Mouse (Mus musculus) heart, postnatal 10 days (tissue): Measurements from ENCODE around the gene Stk39. TPM values are rescaled to one million over a fixed set of nuclear protein-coding genes. Genes with fewer than 3 reads are reported as not detected.

ENCODE experiments used
- DNase-seq, 2 experiments: peaks; one replicate each; pipeline ENCODE4 v3.0.0; 2021
- intact Hi-C: fragments of 180-260 bp; cut with DNase I; formaldehyde crosslinking; loops from one replicate; pipeline ENCODE4 v1.15.1; 2025
- total RNA-seq, 2 experiments: library from RNA; stranded (reverse); gene quantifications; 2 replicates each; pipeline ENCODE4 v1.2.3; 2021

Stk39 gene
- total RNA-seq, 2 experiments from 2014 or later = 111 to 145 TPM

DNA sequence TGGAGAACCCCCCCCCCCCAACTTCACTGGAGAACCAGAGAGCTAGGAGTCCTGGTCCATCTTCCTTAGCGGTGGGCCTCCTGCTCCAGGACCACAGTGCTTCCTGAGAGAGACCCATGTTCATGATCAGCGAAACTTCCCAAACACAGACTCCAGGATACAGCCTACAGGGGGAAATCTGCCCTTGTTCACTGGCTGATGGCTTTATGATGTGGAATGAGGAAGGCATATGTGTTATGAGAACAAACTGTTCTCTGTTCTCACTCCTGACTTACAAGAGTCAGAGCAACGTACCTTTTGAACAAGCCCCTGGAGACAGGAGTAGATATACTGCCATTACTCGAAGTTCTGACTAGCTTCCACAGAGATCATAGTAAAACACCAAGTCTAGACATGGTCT is 42.6 kb downstream of the Stk39 start:
- DNase-seq = no peak
- intact Hi-C loops = no loop called here

GRCm38 (mm10) chr2:68426977-68427577 is 45.0 kb downstream of the Stk39 start:
- DNase-seq = no peak
- intact Hi-C loops = no loop called here

DNA sequence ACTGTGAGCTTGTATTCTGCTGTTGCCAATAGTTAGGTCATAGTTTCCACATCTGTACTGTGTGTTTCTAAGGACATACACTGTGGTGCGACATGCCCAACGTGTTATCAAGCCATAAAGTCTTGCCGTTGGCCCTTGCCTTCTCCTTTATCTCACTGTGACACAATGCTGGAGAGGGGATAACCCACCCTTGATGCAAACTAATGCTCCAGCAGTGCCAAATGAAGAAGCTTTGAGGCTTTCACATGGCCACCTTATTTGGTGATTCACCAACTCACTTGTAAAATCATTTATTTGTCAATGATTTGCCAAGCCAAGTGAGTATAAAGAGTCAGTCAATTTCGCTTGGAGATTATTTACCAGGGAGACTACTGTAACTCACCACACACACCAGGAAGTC is 46.0 kb downstream of the Stk39 start:
- DNase-seq = no peak
- intact Hi-C loops = no loop called here

DNA sequence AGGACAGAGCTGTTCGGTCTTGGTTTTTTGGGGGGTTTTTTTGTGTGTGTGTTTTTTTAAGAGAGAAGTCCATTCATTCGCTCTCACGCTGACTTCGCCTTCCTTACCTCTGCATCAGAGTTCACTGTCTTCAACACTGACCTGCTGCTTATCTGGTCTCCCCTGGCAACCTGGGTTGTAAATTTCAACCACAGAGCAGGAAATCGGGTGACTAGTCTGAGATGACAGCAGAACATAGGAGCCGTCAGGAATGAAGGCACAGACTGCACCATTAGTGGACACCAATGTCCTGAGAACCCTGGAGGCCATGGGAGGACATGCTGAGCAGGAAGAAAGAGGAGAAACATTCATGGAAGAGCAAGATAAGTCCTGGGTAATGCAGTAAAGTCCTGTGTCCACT is 51.1 kb downstream of the Stk39 start:
- no peak for DNase-seq
- intact Hi-C loops = no loop called here

GRCm38 (mm10) chr2:68420223-68420622 is 51.8 kb downstream of the Stk39 start:
- intact Hi-C loops = no loop called here
- DNase-seq = no peak

GRCm38 (mm10) chr2:68419746-68420145 is 52.3 kb downstream of the Stk39 start:
- intact Hi-C loops = no loop called here
- DNase-seq = no peak

DNA sequence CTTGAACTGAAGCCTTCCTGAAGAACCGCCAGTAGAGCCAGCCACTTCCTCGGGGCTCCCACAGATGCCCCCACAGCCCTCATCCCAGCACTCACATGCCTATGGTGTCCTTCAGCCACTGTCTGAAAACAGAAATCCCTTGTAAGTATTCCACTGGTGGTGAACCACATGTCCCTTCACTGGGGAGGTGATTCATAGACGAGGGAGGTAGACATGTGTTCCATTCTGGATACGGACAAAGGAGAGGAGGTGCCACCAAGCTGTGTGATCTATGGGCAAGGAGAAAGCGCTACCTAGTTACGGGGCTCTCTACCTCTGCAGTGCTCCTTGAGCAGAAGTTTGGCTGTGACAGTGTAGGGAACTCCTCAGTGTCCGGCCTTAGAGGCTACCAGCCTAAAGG is 52.9 kb downstream of the Stk39 start:
- DNase-seq = no peak

GRCm38 (mm10) chr2:68417081-68417480 is 55.0 kb downstream of the Stk39 start:
- intact Hi-C loops = loop anchor here (2.0 kb wide), 1 partner anchor 40 kb away; no protein-coding TSS in a partner anchor
- DNase-seq = no peak

More for the DNA sequence above, 52.9 kb downstream of the Stk39 start:
- intact Hi-C loops = no loop called here

DNA sequence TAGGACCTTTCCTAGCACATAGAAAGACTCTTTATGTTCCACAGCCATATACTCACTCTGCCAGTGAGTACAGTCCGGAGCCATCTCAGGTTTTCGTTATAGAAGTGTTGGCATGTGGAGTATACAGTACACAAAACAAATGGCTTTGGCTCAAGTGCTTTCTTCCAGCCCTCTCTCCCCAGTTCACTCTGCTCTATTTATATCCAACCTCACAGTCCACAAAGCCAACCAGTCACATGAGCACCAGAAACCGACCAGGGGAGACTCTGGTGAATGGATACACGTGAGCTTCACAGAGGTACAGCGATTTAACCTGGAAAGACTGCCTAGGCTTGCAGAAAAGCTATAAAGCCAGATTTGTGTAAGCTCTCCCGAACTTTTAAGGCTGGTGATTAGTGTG is 56.4 kb downstream of the Stk39 start:
- intact Hi-C loops = loop anchor here (2.0 kb wide), 1 partner anchor 39 kb away; no protein-coding TSS in a partner anchor
- DNase-seq = peak; percentile 72 to 76

GRCm38 (mm10) chr2:68412149-68412548 is 59.9 kb downstream of the Stk39 start:
- DNase-seq = no peak
- intact Hi-C loops = no loop called here

GRCm38 (mm10) chr2:68411201-68411600 is 60.9 kb downstream of the Stk39 start:
- intact Hi-C loops = no loop called here
- DNase-seq = no peak

DNA sequence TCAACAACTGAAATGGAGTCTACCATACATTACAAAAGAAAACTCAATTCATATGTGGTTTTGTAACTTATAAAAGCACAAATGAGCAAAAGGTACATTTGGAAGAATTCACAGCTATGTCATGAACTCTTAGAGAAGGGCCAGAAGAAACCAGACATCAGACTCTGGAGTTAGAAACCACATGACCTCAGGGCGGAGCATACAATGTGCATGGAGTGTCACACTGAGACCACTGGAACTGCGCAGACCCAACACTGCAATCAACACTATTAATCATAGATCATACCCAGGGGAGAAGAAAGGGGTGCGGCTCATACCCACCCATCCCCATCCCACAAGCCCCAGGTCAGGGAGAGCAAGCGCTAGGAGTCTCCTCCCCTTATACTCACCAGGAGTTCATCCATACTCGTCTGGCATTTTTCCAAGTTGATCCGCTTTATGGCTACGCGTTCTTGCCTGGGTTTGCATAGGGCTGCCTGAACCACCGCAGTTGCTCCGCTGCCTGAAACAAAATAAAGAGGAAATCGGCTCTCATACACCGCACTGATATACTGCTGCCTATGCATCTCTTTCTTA is 62.3 kb downstream of the Stk39 start:
- DNase-seq = no peak
- intact Hi-C loops = no loop called here

GRCm38 (mm10) chr2:68408271-68408980 is 63.6 kb downstream of the Stk39 start:
- intact Hi-C loops = no loop called here
- DNase-seq = no peak

GRCm38 (mm10) chr2:68407179-68407950 is 64.7 kb downstream of the Stk39 start:
- no peak for DNase-seq
- intact Hi-C loops = no loop called here

- intact Hi-C loops = no loop called here
- no peak for DNase-seq
Observed at GRCm38 (mm10) chr2:68406571-68407074, 65.4 kb downstream of the Stk39 start.

GRCm38 (mm10) chr2:68405163-68405715 is 66.8 kb downstream of the Stk39 start:
- intact Hi-C loops = no loop called here
- no peak for DNase-seq

DNA sequence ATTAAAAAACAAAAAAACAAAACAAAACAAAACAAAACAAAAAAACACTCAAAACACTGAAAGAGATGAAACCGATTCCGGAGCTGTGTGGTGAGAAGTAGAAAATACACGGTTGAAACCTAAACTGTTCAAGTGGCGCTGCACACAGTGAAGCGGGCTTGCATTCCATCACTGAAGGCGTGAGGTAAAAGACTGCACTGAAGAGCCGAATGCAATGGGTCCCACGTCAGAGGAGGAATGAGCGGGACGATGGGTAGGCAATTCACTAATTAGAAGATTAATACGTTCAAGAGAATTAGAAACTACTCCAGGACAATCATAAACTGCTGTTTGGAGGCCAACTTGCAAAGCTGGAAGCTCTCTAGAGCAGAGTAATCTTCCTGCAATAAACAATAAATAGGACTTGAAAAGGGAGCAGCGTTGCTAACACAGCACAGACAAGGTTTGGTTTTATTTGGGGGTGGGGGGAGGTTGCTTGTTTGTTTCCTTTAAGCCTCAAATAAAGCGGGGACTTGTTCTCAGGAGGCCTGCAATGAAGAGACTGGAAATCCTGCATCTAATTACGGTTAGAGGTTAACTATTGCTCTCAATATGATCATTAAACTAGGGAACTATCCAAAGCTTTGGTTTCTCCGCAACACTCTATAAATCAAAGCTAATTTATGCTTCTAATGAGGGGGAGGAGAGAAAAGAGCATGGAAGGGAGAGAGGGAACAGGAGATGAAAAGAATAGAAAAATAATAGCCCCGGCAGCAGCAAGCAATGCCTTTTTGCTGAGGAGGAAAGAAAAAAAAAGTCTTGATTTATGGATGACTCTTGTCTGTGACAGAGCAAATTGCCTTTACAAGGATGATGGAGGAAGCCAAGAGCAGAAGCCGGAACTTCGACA is 67.5 kb downstream of the Stk39 start:
- DNase-seq = no peak
- intact Hi-C loops = no loop called here

DNA sequence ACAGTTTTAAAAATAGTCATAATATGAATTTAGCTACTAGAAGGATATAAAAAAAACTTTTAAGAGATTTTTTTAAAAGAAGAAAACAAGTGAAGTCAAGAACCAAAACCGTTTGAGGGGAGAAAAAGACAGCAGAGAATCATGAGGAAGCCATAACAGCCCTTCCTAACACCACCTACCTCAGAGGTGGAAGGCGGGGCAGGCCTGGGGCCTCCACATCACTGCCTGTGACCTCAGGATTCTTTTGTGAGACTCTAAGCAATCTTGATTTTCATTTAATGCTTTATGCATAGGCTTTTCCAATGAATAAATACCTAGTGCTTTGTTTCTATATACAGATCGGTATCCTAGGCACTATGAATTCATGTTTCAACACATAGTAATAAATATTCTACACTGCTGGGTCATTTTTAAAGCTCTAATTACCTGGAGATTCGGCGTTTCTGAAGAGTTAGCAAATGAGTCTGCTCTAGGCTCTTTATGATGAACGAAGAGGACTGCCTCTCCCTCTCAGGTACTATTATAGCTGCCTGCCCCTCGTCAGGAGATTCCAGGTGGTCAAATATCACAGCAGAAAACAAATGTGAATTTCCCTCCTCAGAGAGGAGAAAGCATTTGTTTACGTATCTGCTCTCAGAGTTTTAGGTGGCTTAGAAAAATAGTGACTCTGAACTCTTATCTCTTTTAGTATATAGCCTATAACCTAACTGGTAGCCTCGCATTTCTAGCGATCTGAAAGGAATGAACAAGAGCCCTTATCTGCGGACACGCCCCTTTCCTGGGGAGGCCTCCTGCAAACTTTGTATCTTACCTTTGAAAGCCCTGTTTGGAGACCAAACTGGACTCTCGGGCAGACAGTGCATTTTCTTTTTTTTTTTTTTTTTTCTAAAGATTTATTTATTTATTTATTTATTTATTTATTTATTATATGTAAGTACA is 78.2 kb downstream of the Stk39 start:
- DNase-seq = no peak
- intact Hi-C loops = no loop called here
